Mouse (Mus musculus) right cerebral cortex, postnatal 14 days (tissue): ENCODE data around the gene Prkar1a.

ENCODE experiments used
- DNase-seq: peaks from one replicate; pipeline ENCODE4 v3.0.0; 2022

Gene Prkar1a

DNA sequence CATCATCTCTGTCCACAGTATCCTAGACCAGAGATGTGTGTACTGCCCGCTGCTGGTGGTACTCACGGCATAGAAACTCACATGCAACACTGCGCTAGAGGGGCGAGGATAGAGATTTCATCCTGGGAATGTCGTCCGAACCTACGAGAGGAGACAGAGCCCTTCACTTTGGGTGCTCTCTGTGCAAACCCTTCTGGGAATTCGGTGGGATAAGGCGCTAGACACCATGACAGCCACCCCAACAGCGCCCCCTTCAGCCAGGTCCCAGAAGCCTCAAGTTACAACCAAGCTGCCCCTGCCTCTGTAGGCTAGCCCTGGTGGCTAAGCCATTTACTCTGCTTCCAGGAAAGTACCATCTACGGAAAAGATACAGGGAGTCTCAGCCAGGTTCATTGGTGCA is 25.3 kb downstream of the Prkar1a start:
- DNase-seq = no peak

DNA sequence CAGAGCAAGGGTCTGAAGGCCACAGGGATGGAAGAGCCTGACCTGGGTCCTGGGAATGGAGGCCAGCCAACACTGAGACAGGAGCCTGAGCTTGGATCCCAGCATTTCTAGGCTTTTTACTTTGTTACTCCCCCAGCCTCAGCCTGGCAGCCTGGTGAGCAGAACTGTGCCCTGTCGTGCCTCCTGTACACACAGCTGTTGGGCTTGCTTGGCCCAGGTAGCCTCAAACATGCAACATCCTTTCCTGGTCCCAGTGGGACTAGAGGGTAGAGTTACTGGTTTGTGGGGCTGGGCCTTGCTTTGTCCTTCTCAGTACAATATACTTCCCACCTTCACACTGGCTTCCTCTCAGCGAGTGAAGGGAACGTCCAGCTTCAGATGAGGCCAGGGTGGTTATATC is 26.0 kb downstream of the Prkar1a start:
- no peak for DNase-seq

DNA sequence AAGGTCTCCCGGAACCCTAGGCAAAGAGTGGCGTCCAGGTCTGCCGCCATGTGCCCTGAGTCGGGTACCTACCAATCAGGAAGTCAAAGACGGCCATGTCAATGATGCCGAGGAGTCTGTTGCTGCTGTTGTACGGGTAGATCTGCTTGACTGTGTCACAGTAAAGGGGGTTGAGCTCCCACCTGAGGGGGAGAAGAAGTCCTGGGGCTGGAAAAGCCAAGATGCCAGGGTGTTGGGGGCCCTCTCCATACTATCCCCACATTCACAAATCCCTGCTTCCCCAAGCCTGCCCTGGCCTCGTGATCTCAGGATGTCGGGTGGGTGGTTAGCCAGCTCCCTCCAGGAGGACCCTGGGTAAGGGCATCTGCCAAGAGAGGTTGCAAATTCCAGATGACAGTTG is 26.6 kb downstream of the Prkar1a start:
- no peak for DNase-seq

DNA sequence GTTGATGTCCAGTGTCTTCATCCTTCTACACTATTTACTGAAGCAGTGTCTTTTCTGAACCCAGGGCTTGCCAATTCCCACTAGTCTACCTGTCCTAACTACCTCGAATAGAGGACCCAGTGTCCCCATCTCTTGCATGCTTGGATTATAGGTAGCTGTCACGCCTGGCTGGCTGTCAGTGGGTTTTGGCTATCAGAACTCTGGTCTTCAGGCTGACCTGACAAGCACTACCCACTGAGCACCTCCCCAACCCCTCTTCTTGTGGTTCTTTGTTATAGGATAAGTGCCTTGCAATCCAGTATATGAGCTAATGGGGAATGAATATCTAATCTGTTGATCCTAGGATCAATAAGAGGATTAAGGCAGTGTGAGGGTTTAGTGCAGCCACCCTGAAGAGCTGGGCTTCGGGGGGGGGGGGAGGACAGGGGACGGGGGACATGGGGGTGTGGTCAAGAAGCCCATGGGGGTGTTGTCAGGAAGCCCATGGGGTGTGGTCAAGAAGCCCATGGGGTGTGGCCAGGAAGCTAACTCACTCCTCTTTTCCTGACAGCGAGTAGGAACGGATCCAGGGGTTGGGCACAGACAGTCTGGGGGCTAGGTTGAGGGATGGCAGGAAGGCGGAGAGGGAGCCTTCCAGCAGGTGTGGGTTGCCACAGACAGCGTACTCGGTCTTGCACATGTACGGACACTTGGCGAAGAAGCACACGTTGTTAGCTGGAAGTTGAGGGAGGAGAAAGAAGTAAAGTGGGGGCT is 27.6 kb downstream of the Prkar1a start:
- DNase-seq = no peak

DNA sequence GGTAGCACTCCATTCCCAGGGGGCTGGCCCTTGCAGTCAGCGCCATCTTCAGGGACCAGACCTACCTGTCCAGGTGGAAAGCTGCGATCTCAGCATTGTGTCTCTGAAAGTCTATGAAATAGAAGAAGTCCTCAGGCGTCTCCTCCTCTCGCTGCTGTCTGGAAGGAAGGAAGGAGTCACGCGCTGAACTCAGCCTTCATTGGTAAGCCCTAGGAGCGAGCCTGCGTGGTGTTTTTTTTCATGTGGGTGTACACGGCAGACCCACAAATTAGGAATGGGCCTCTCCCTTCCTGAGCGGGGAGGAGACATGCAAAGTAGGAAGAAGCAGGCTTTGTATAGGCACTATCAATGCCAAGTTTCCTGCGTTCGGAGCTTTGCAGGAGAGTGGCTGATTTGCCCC is 29.1 kb downstream of the Prkar1a start:
- DNase-seq = no peak

DNA sequence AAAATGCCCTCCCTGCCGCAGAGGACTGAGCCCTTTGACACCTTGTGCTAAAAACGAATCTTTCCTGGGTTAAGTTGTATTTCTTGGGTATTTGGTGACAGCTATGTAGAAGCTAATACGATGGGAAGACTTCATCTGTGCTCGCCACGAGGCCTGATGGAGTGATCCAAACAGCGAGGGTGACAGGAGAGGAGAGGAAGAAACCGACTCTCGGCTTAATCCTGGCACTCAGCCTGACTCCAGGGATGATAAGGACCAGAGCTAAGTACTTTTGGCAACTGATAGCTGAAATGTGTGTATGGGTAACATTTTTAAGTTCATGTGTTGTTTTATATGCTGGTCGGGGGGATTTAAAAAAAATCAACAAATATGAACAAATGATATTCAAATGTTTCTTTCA is 31.7 kb downstream of the Prkar1a start:
- DNase-seq = no peak

DNA sequence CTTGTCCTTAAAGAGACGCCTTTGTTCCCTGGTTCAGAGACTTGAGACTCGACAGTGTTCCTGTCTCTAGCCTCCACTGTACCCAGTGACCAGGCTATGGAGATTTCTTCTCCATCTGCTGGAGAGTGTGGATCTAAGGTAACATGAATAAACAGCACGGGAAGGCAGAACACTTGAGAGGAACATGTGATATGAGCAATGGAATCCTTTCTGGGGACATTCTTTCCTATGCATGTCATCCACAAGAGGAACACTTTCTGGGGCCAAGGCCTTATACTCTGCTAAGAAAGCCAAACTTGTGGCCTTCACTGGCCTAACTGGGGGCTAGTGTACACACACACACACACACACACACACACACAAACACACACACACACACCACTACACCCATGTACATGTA is 32.4 kb downstream of the Prkar1a start:
- no peak for DNase-seq

DNA sequence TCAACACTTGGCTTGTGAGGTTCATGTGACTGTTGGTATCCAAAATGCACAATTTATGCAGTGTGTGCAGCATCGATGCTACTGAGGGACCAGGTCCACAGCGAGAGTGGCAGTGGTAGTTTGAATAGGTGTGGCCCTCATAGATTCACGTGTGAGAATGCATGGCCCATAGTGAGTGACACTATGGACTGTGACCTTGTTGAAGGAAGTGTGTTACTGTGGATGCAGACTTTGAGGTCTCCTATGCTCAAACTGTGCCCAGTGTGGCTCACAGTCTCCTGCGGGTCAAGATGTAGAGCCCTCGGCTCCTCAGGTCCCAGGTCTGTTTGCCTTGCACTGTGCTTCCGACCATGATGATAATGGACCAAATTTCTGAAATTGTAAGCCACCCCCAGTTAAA is 33.0 kb downstream of the Prkar1a start:
- DNase-seq = no peak

DNA sequence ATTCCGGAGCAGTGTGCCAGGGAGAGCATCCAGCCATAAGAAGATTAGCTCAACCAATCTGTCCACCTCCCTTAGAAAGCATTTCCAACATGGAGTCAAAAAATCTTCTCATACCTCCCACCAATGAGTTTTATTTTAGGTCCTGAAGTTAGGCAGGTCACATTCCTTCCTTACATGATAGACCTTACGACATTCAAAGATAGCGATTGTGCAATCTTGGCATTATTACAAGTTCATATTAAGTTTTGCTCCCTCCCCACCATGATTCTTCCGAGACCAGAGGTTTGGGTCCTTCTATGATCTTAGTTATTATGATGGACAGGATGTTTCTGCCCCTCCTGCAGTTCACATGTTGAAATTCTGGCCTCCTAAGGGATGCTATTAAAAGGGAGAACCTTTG is 40.3 kb downstream of the Prkar1a start:
- no peak for DNase-seq

DNA sequence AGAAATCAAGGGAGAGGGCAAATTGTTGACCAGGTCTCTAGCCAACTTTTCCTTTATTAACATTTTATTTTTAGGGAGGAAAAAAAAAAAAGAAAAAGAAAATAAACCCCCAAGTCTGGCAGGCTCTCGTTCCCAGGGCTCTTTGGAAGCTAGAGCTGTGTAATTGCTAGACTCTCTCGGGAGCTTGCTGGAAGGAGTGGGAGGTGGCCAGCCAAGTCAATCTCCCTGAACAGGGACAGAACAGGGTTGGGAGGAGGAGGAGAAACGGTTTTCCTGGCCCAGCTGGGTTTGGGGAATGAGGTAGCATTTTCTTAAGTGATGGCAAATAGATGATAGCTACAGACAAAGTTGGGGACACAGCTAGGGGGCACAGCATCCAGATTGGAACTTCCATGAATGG is 43.5 kb downstream of the Prkar1a start:
- no peak for DNase-seq

DNA sequence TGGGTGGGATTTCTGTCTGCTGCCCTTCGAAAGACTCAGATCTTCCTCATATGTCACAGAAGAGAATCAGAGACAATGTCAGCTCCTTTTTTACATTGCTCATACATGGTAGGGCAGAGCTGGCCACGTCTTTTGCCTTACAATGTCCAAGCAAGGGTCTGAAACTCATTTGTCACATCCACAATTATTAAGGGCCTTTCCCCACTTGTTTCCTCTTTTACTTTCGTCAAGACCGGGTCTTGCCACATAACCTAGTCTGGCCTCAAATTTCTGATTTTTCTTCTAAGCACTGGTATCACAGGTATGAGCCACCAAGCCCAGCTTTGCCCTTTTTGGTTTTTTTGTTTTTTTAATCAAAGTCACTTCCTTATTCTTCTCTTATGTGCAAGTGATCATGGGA is 47.3 kb downstream of the Prkar1a start:
- no peak for DNase-seq

DNA sequence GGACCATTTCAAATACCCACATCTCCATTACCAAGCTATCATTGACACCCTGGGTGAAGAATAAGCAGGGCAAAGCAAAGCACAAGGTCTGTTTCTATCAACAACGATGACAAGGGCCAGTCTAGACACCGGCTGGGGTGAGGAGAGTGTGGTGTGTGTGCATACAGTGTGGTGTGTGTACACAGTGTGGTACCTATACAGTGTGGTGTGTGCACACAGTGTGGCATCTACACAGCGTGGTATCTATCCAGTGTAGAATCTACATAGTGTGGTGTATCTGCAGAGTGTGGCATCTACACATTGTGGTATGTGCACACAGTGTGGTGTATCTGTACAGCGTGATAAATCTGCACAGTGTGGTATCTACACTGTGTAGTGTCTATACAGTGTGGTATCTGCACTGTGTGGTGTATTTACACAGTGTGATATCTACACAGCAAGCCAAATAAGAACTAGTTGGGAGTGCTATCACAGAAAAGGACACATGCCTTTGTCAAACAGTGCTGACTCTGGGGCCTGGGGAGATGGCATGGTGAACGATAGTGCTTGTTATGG is 48.0 kb downstream of the Prkar1a start:
- DNase-seq = no peak

DNA sequence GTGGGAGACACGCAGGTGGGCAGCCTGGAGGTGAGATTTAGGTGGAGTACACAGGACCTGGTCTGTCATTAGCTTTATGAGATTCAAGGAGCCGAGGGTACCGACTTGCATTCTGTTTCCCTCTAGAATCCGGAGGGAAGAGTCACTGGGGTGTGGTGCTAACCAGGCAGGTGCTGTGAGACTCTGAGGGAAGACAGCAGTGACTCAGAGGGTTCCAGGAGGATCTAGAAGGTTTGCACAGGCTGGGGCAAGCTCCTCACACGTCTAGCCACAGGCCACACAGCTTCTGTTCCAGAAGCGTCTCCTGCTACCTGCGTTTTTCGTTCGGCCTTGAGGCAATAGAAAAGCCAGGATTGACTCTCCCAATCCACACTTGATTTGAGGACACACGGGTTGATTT is 49.5 kb downstream of the Prkar1a start:
- DNase-seq = no peak

DNA sequence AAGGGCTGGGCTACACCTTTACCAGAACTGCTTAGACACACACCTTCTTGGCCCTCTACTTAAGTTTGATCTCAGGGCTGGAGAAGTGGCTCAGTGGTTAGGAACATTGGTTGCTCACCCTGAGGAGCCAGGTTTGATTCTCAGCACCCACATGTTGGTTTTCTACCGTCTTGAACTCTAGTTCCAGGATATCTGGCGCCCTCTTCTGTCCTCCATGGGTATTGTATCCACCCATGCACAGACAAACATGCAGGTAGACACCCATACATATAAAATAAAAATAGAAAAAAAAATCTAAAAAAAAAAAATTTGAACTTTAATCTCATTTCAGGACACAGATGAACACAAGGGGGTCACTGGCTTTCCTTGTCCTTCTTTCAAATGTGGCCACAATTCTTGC is 50.6 kb downstream of the Prkar1a start:
- DNase-seq = no peak

DNA sequence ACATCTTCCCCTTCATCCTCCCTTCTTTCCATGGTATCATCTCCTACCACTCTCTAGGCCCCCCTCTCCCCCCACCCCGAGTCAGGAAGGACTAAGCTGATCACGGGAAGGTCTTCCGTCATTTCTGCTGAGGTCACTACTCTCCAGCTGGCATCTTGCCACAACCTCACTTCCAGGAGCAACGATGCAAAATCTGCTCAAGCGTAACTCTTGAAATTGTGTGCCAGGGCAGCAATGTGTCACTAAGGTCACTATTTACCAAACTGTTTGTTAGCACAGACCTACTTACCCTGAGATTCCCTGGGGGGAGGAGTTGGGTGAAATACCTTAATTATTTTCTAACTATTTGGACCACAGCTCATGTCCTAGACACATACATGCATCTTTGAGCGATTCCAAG is 51.6 kb downstream of the Prkar1a start:
- DNase-seq = no peak

DNA sequence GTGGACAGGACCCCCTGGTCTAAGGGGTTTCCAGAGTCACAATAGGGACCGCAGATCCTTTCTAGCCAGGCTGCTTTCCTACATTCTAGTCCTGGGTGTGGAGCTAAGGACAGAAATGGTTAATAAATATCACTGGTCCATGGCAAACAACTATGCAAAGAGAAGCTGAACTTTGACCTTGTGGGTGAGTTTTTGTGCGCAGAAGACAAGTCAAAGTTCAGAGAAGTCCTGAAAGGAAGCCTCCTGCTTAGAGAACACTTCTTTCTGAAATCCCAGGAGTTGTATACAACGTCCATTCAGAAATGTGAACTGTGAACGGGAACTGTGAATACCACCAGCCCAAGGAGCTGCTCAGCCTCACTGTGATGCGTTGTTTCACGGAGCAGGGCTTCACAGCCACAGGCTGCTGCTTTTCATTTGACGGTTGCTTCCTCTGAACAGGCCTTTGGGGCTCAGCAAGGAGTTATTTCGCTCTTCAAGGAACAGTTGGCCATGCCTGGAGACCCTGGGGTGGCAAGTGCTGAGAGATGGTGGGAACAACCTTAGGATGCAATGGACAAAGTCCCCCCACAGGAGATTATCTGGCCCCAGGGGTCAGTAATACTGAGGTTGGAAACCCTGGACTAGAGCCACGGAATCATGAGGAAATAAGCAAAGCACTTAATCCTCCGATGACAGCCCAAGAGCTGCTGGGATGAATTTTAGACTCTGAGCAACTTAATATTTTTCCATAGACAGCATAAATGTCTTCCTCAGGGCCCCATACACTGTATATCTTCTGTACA is 53.0 kb downstream of the Prkar1a start:
- no peak for DNase-seq

DNA sequence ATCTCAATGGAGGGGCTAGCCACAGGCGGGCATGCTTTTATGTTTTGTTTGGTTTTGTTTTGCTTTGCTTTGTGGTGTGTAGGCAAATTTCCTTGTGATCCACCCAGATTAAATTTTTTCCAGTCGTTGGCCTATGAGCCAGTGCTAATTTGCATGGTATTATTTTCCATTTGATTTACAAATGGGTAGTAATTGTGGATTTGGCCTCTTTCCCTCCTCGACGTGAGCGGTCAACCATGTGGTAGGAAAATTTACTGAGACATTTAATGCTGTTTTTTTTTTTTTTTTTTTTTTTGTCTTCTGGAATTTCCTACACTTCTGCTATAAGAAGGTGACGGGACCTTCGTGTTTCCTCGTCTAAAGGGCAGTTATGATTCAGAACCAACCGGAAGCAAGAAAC is 54.6 kb downstream of the Prkar1a start:
- DNase-seq = no peak

DNA sequence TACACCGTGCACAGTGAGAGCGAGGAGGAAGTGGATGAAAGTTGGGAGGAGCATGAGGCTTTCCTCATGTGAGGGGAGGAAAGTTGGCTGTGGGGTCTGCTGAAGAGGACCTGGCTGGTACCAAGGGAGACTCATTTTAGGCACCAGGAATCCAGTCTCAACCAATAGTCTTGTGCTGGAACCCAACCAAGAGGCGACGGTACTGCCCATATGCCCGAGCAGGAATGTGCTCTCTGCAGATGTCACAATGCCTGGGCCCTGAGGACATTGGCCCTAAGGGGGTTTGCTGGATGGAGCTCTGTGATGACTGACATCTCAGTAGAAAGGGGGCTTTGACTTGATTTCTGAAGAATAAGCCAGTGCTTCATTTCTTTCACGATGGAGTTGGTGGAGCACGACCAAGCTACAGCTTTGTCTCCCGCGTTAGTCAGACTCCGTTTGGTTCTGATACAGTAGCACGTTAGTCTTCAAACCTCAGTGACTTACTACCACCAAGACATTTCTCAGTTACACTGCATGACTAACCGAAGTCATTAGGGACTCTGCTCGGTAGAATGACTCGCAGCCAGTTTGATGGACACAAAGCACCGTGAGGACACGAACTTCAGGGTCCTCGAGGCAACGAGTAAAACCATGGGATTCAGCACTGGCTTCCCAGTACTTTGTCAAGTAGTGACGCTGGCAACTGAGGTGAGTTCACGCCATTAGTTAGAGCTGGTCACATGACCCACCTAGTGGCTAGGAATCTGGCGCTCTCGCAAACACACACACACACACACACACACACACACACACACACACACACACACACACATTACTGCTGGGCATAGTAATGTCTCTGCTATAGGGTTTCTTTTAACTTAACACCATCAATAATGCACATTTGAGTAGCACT is 55.4 kb downstream of the Prkar1a start:
- no peak for DNase-seq

DNA sequence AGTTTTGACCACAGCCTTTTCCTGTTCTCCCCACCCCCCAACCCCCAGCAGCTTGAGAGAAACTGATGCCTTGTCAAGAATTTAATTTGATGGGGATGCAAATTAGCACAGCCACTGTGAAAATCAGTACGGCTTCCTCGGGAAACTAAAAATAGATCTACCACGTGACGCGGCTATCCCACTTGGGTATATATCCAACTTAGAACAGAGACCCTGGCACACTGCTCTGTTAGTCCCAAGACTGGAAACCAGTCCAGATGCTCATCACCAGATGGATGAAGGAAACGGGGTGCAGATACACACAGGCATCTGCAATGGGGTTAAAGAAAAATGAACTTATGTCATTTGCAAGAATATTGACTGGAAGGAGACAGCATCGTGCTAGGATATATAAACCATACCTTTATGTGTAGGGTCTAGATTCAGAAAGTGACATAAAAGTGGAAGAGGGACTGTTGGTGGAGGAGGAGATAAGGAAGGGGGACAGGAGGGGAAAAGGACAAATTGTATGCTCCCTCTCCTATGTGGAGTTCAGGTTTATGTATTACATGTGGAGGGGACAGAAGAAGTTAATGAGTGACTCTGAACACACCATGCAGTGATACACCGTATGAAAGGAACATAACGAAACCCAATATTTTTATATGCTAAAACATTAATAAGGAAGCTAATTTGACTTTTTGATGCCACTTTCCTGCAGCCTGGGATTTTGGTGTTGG is 56.3 kb downstream of the Prkar1a start:
- DNase-seq = no peak

DNA sequence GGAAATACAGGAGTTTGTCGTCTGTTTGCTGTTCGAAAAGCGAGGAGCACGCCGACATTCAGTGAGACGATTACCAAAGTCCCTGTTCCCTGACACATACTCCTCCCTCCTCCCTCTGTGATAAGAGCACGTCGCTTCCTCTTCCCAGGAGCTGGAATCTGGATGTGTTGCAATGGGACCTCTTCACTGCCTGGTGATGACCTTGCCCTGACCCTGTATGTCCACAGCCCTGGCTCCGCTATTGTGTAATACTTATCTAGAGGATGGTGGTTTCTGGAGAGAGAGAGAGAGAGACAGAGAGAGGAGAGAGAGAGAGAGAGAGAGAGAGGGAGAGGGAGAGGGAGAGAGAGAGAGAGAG is 56.8 kb downstream of the Prkar1a start:
- DNase-seq = no peak

DNA sequence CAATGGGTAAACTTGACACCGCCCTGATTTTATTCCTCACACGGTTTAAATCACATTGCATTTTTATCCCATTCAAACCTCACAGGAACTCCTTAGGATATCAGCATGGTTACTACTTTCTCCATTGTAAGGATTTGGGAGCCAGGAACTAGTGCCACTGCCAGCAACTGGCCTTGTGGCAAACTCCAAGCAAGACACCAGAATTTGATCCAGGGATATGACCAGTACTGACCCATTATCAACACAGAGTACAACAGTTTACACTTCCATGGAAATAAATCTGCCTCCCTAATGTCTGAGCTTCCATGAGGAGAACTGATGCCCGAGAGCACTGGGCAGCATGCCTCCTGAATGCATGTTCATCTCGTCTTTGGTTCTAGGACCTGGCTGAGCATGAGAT is 57.4 kb downstream of the Prkar1a start:
- no peak for DNase-seq

DNA sequence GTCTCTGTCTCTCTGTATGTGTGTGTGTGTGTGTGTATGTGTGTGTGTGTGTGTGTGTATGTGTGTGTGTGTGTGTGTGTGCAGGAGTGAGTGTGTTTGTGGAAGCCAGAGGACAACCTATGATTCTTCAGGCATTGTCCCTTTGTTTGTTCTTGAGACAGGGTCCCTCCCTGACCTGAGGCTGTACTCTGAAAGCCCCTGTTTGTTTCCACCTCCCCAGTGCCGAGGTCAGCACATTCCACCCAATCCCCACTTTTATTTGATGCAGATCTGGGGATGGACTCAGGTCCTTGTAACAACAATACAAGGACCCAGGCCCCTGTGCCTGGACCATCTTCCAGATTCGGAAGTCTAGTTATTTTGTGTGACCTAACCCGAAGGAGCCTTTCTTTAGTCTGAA is 58.2 kb downstream of the Prkar1a start:
- DNase-seq = no peak

DNA sequence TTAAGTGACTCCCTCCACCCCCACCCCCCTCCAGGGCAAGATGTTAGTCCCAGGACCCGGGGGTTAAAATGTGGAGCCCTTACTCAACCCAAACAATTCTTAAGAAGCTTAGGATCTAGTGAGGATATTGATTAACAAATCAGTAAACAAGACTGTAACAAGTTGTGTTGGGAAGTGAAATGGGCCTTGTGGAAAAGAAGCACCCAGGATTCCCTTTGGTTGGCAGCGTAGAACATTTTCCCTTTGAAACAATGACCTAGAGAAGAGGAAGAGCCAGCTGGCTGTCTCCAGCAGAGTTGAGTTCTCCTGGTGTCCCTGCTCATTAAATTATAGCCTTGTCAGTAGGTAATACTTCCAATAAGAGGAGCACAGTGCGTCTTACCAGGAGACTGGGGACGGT is 59.6 kb downstream of the Prkar1a start:
- no peak for DNase-seq
